Mouse (Mus musculus): ENCODE measurements around the gene Mta3.

DNA sequence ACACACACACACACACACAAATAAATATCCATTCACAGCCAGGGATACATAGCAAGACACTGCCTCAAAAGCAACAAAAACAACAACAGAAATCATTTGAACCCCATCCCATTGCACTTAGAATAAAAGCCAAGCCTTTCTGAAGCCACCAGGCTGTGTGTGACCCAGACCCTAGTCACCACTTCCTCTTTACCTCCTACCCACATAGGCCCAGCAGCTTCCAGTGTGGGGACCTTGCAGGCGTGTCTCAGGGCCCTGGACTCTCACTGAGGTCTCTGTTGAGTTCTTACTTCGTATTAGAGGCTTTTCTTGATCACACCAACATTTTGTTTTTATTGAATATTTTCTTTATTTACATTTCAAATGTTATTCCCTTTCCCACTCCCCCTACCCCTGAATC is 10.2 kb upstream of the Mta3 start:
- TF ChIP-seq CHD2 (IDR thresholded peaks at IDR 0.05; ENCODE audit: low read depth, low read length) (no peak), MAFK (IDR thresholded peaks at IDR 0.05; ENCODE audit: insufficient read depth, low read depth, low read length) (no peak)
